Mouse (Mus musculus) kidney, adult 2 months (tissue): ENCODE results near the gene Mogs.

Experiments
- CTCF ChIP-seq: fragments of 200-500 bp; conservative IDR thresholded peaks from 2 replicates; pipeline ENCODE4 v1.5.1; 2011; ENCODE audit warnings: low read depth, mild to moderate bottlenecking, control low read depth, low read length, moderate library complexity, mixed read lengths; ENCODE audit not compliant: insufficient read depth, insufficient read length
- POLR2A ChIP-seq: fragments of 200-500 bp; IDR thresholded peaks from one replicate; pipeline ENCODE4 v1.6.1; 2011; ENCODE audit warnings: low read depth, low read length, control low read depth

DNA sequence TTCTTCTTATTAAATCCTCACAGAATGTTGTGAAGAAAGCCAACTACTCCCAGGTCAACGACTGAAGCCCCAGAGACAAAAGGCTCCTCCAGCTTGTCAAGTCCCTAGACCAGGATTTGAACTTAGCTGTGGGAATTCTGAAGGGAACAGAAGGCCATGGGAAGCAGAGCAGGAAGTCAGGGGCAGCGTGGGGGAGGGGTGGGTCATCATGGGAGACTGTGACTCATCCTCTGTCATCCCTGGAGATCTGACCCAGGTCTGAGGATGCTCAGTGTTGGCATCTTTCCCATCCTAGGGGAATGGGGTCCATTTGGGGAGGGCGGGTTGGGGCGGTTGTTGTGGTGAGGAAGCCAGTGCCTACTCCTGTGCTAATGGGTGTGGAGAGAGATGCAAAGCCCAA, 26.3 kb downstream of the Mogs start:
- TF ChIP-seq POLR2A, result no peak
- TF ChIP-seq CTCF, result no peak
